Mouse (Mus musculus) left cerebral cortex, postnatal 10 days (tissue): ENCODE results near the gene Gstcd. TPM values are rescaled to one million over a fixed set of nuclear protein-coding genes. Genes with fewer than 3 reads are reported as not detected.
A peak's percentile ranks its signal among the peaks of the same experiment; 100 is the strongest.

Experiments
- DNase-seq, 2 experiments: peaks; one replicate each; pipeline ENCODE4 v3.0.0; 2021 to 2022; ENCODE audit warnings: low spot score in 2 of 2, mixed read lengths in 1 of 2; ENCODE audit errors: extremely low spot score in 1 of 2
- intact Hi-C: fragments of 180-260 bp; cut with DNase I; formaldehyde crosslinking; loops from one replicate; pipeline ENCODE4 v1.15.1; 2025
- total RNA-seq, 2 experiments: library from RNA; stranded (reverse); gene quantifications; 2 replicates each; pipeline ENCODE4 v1.2.3; 2021

Gene Gstcd
- total RNA-seq, 2 experiments from 2014 or later, result 7.4 to 9.7 TPM

- no peak for DNase-seq
- intact Hi-C loops, result no loop called here
Observed at GRCm38 (mm10) chr3:133075560-133075959, 16.3 kb downstream of the Gstcd start.

GRCm38 (mm10) chr3:133052068-133052467 is 39.8 kb downstream of the Gstcd start:
- DNase-seq, result no peak
- intact Hi-C loops, result no loop called here

- DNase-seq, result no peak
- intact Hi-C loops, result no loop called here
Observed at GRCm38 (mm10) chr3:133033145-133033755, 58.6 kb downstream of the Gstcd start.

- intact Hi-C loops, result no loop called here
- no peak for DNase-seq
Observed at GRCm38 (mm10) chr3:133026977-133027376, 64.9 kb downstream of the Gstcd start.

DNA sequence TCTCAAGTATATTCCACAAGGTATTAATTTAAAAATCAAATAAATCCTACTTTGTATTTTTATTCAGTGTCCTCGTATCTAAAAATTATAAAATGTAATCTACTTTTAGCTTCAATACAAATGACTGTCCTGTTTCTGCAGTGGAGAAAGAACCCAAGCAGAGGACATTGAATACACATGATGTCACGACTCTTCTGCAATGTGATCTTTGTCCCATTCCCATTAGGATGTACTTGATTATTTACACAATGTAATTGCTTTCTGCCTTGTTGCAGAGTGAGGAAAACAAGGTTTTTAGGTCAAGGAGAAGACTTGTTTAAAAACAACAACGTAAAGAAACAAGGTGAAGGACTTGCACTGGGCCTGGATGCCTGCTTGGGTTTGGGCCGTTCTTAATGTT is 84.6 kb downstream of the Gstcd start:
- intact Hi-C loops, result no loop called here
- no peak for DNase-seq

DNA sequence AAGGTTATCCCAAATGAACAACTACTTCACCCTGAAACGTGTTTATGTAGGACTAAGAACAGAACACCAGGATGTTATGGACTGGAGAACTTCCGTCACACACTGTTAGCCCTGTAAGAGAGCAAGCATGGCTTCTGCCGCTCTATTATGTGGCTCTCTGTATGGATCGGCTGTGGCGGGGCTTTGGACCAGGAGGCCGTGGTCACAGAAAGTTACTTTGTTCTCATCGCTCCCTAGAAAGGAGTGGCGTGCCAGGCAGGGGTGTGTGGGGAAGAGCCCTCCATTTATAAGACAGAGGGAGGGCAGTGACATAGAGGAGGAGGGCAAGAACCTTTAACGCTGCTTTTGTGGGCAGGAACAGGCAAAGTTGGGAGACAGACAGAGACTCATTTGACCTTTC is 95.5 kb downstream of the Gstcd start:
- intact Hi-C loops, result no loop called here
- no peak for DNase-seq

DNA sequence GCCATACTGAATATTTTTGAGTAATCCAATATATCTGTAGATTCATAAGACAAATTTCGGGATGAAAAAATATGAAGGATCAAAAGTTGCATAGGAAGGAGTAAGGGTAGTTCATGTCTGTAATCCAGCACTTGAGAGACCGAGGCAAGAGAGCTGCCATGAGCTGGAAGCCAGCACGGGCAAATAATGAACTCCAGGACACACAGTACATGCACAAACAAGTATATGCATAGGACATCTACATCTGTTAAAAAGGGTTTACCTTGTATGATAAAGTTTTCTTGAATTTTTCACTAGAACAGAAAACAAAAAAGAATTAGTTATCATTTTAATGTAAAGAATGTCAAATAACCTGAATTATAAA is 95.9 kb downstream of the Gstcd start:
- DNase-seq, result no peak
- intact Hi-C loops, result no loop called here

GRCm38 (mm10) chr3:132995172-132995903 is 96.5 kb downstream of the Gstcd start:
- DNase-seq, result no peak
- intact Hi-C loops, result no loop called here

GRCm38 (mm10) chr3:132986188-132986587 is 105.6 kb downstream of the Gstcd start:
- DNase-seq, result no peak
- intact Hi-C loops, result no loop called here

- intact Hi-C loops, result no loop called here
Observed at GRCm38 (mm10) chr3:132983845-132984485, 107.9 kb downstream of the Gstcd start.

DNA sequence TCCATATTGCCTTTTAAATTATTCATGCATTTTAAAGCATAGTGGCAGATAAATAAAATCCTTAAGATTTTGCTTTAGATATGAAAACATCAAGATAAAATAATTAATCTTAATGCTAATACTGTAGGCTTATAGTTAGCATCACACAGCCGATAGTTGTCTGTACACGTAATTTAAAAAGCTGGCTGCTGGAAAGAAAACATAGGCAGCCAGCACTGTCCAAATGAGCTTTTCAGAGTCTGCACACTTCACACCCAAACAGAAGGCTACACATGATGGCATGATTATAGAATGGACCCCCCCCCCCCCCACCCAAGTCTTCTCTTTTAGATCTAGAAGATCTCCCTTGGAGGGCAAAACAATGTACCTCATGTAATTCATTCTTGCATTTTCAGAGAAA is 109.9 kb downstream of the Gstcd start:
- no peak for DNase-seq
- intact Hi-C loops, result no loop called here

More at GRCm38 (mm10) chr3:132983845-132984485, 107.9 kb downstream of the Gstcd start:
- peak in 1 of 2 experiments; percentile 32 for DNase-seq

- intact Hi-C loops, result no loop called here
- DNase-seq, result no peak
Observed at GRCm38 (mm10) chr3:132979781-132980461, 111.9 kb downstream of the Gstcd start.

DNA sequence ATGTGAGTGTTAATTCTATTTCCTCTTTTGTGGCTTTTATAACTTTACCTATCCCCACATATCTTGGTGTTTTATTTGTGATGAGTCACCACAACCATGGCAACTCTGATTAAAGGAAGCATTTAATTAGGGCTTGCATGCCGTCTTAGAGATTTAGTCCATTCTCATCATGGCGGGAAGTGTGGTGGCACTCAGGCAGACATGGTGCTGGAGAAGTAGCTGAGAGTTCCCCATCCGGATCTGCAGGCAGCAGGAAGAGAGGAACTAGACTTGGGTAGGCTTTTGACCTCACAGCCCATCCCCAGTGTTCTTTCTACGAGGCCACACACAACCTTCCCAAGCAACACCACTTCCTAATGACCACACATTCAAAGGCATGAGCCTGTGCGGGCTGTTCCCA is 125.6 kb downstream of the Gstcd start:
- no peak for DNase-seq
- intact Hi-C loops, result no loop called here

- intact Hi-C loops, result no loop called here
- DNase-seq, result no peak
Observed at GRCm38 (mm10) chr3:132964715-132965507, 126.9 kb downstream of the Gstcd start.

- intact Hi-C loops, result no loop called here
- DNase-seq, result no peak
Observed at GRCm38 (mm10) chr3:132962631-132963361, 129.0 kb downstream of the Gstcd start.

DNA sequence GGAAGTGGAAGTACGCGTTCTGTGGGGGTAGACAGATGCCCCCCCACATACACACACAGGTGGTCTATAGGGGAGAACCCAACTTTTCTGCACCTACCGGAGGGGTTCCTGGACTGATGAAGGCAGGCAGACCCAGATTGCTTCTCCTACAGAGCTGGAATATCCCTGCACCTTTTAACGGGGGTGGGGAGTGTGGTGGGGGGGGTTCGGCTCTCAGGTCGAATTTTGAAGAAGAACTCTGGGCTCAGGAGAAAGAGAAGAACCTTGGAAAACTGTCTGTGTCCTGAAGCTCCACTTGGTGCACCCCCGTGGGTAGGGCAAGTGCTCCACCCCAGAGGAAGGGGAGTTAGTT is 141.3 kb downstream of the Gstcd start:
- no peak for DNase-seq
- intact Hi-C loops, result no loop called here

DNA sequence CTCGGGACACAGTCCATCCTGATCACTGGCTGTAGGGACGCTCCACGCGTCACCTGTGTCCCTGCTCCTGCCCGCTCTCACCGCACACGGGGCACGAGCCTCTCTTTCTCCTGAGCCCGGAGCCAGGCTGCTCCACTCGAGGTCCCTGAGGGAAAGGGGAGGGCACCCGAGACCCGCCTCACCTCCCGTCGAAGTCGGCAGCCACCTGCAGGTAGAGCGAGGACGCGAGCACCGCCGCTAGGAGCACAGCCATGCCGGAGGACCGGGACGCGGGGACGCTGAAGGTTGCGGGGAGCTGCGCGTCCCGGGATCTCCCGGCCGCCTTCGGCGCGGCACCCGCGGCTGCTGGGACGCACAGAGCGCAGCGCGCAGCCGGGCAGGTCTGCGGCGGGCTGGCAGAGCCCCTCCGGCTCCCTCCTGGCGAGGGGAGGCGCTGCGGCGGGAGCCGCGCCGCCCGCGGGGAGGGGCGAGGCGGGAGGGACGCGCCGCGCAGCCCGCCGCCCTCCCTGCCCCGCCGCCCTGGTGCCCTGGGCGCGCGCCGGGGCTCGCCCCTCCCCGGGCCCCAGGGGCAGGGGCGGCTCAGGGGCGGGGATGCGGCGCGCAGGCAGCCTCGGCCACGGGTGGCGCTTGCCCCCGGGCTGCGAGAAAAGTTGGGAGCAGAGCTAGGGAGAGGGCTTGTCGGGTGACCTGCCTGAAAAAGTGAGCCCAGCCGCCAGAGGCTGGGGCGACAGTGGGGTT is 141.9 kb downstream of the Gstcd start, which contains the start of gene Npnt:
TSS of gene Npnt (minus strand) at position 501 of the 738 bp plus-strand sequence.
- intact Hi-C loops, result no loop called here
- DNase-seq, result peak in 1 of 2 experiments; percentile 43

- DNase-seq, result peak in 1 of 2 experiments; percentile 42
- intact Hi-C loops, result no loop called here
Observed at GRCm38 (mm10) chr3:132949380-132949790, 142.4 kb downstream of the Gstcd start.
